Mouse (Mus musculus) G1E-ER4 (cell line): ENCODE results near the gene Hist1h2bl. TPM values are rescaled to one million over a fixed set of nuclear protein-coding genes. Genes with fewer than 3 reads are reported as not detected.

Experiments used
- GATA1 ChIP-seq: IDR thresholded peaks from one replicate; pipeline ENCODE4 v1.8.0; 2012; ENCODE audit warnings: low read length, inconsistent platforms
- polyA plus RNA-seq: library from polyadenylated mRNA; stranded (reverse); fragments of >175 nt; gene quantifications from 2 replicates; pipeline ENCODE4 v1.2.3, GENCODE M21; 2012

The Hist1h2bl gene
- polyA plus RNA-seq, 1 experiment, result 10.6 TPM

GRCm38 (mm10) chr13:21710821-21711525 lies 5.0 kb downstream of the Hist1h2bl start:
- TF ChIP-seq GATA1, result no peak

GRCm38 (mm10) chr13:21710031-21710711 lies 5.8 kb downstream of the Hist1h2bl start:
- no peak for TF ChIP-seq GATA1

GRCm38 (mm10) chr13:21706669-21707068 lies 9.3 kb downstream of the Hist1h2bl start:
- TF ChIP-seq GATA1, result no peak

GRCm38 (mm10) chr13:21697811-21698210 lies 18.1 kb downstream of the Hist1h2bl start, which contains the start of gene Olfr1359:
Olfr1359 (plus strand) TSS chr13:21698111.
- TF ChIP-seq GATA1, result no peak

GRCm38 (mm10) chr13:21677305-21677704 lies 38.6 kb downstream of the Hist1h2bl start, which contains the start of gene Olfr1360:
Olfr1360 (minus strand) TSS chr13:21677405.
- no peak for TF ChIP-seq GATA1

Other genes starting within 250 kb of the Hist1h2bl start
- 1.1 and 1.9 TPM in 2 replicates for gene Nkapl, start 247.6 kb downstream of the Hist1h2bl start, polyA plus RNA-seq
- not detected in 2 replicates for gene Zkscan4, start 237.2 kb downstream of the Hist1h2bl start, polyA plus RNA-seq
- not detected in 2 replicates for gene Gm10065, start 236.7 kb downstream of the Hist1h2bl start, polyA plus RNA-seq
- 0.04 TPM in 1 of 2 replicates, not detected in the other for gene AK157302, start 220.9 kb downstream of the Hist1h2bl start, polyA plus RNA-seq
- gene Gm11273, start 214.7 kb downstream of the Hist1h2bl start, polyA plus RNA-seq, result 16.7 and 23.3 TPM in 2 replicates
- gene Zkscan8, start 185.0 kb downstream of the Hist1h2bl start, polyA plus RNA-seq, result 5.9 and 6.2 TPM in 2 replicates
- gene Olfr1366, start 173.3 kb downstream of the Hist1h2bl start, polyA plus RNA-seq, result not detected in 2 replicates
- gene Olfr1535, start 156.2 kb downstream of the Hist1h2bl start, polyA plus RNA-seq, result not detected in 2 replicates
- not detected in 2 replicates for gene Olfr1364, start 134.4 kb downstream of the Hist1h2bl start, polyA plus RNA-seq
- gene Olfr1362, start 102.1 kb downstream of the Hist1h2bl start, polyA plus RNA-seq, result not detected in 2 replicates
- gene Olfr11, start 73.6 kb downstream of the Hist1h2bl start, polyA plus RNA-seq, result not detected in 2 replicates
- gene Olfr1361, start 52.8 kb downstream of the Hist1h2bl start, polyA plus RNA-seq, result not detected in 2 replicates
- not detected in 2 replicates for gene Olfr1360, start 38.7 kb downstream of the Hist1h2bl start, polyA plus RNA-seq
- gene Olfr1359, start 18.0 kb downstream of the Hist1h2bl start, polyA plus RNA-seq, result not detected in 2 replicates
- 372 and 421 TPM in 2 replicates for gene Hist1h2ai, start 279 bp upstream of the Hist1h2bl start, polyA plus RNA-seq
- gene Hist1h3h, start 1.5 kb upstream of the Hist1h2bl start, polyA plus RNA-seq, result 53.9 and 54.4 TPM in 2 replicates
- gene Hist1h2bm, start 5.9 kb upstream of the Hist1h2bl start, polyA plus RNA-seq, result 1.9 and 2.1 TPM in 2 replicates
- 1.9 and 2.4 TPM in 2 replicates for gene Hist1h4j, start 18.9 kb upstream of the Hist1h2bl start, polyA plus RNA-seq
- 22.6 and 25.4 TPM in 2 replicates for gene Hist1h4k, start 34.4 kb upstream of the Hist1h2bl start, polyA plus RNA-seq
- gene Hist1h2ak, start 37.7 kb upstream of the Hist1h2bl start, polyA plus RNA-seq, result 69.0 and 85.5 TPM in 2 replicates
- gene Hist1h2bn, start 38.0 kb upstream of the Hist1h2bl start, polyA plus RNA-seq, result 1.4 and 1.7 TPM in 2 replicates
- 3.3 and 4.5 TPM in 2 replicates for gene Hist1h1b, start 64.5 kb upstream of the Hist1h2bl start, polyA plus RNA-seq
- 36.7 and 37.8 TPM in 2 replicates for gene Hist1h3i, start 67.2 kb upstream of the Hist1h2bl start, polyA plus RNA-seq
- gene Hist1h2an, start 71.1 kb upstream of the Hist1h2bl start, polyA plus RNA-seq, result 16.6 and 26.9 TPM in 2 replicates
- 5.5 and 8.7 TPM in 2 replicates for gene Hist1h2bp, start 71.3 kb upstream of the Hist1h2bl start, polyA plus RNA-seq
- 14.0 and 15.0 TPM in 2 replicates for gene Hist1h2bq, start 94.1 kb upstream of the Hist1h2bl start, polyA plus RNA-seq
- gene Hist1h2ao, start 94.3 kb upstream of the Hist1h2bl start, polyA plus RNA-seq, result 4,601 and 5,007 TPM in 2 replicates
- 6.1 and 9.7 TPM in 2 replicates for gene Hist1h4m, start 95.6 kb upstream of the Hist1h2bl start, polyA plus RNA-seq
- gene Hist1h4n, start 116.1 kb upstream of the Hist1h2bl start, polyA plus RNA-seq, result 16.6 and 26.1 TPM in 2 replicates
- gene Hist1h2ap, start 117.4 kb upstream of the Hist1h2bl start, polyA plus RNA-seq, result 9,534 and 19,469 TPM in 2 replicates
- 13.3 and 14.2 TPM in 2 replicates for gene Hist1h2br, start 117.6 kb upstream of the Hist1h2bl start, polyA plus RNA-seq
- 0.03 and 0.06 TPM in 2 replicates for gene Zfp184, start 229.0 kb upstream of the Hist1h2bl start, polyA plus RNA-seq